Mouse (Mus musculus): Measurements from ENCODE around the gene Pla2g10. TPM values are rescaled to one million over a fixed set of nuclear protein-coding genes. Genes with fewer than 3 reads are reported as not detected.
"Not testable (repeated sequence)": the region's sequence is repeated elsewhere in the genome, so short reads cannot be mapped to it uniquely, and the experiment has no call there.

Gene Pla2g10
- 2.2 TPM in 1 of 2 replicates, not detected in the other for polyA plus RNA-seq (2011; ENCODE audit: insufficient read depth, insufficient read length, low replicate concordance, missing spikeins)

DNA sequence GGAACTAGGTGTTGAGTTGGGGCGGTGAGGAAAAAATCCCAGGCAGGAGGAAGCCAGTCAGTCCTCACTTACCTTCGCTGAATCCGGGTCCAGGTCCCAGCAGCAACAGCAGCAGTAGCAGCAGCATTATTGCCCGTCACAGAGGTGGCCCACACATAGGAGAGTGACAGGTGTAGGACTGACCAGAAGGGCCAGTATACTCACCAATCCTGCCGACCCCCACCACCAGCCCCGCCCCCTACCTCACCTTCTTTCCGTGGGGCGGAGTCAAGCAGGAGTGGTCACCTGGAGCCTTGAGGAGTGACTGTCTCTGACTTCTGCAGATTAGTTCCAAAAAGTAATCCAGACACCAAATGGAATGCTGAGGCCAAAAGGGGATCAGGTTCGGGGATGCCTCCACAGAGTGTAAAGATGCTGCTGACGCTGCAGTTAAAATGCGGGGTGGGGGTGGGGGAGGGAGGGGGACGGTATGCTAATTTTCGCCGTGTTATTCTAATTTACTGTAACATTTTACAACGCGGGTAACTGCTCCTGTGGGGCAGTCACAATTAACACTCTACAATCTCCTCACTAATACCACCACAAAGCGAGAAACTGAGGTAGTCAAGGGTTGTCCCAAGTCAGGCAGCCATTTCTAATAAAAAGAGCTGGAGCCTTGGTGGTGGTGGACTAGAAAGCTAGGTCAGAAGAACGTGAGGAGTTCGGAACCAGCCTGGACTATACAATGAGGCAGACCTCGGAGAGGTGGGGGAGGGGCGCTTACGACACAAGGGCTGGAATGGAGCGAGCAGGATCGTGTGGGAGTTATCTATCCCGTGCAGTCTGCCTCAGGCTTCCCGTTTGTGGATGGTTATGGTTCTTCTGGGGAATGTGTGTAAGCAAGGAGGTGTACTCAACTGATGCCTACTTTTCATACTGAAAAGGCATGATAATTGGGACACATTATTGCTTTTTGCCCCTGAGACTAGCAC is at the start of gene Pla2g10:
Pla2g10 (minus strand) TSS at position 699 of the 971 bp plus-strand sequence.
- Histone ChIP-seq H3K4me3 (replicated peaks; ENCODE audit: control insufficient read depth, low read depth, low read length) (no peak within 1 kb of the TSS), H3K4me1 (ENCODE audit: control insufficient read depth, insufficient read depth, low read length) (no peaks in the 10 kb centered on the region), H3K27ac (ENCODE audit: control insufficient read depth, insufficient read depth, low read depth, low read length, poor library complexity) (no peak within 1 kb of the TSS)
- 29% methylated on average over 26 of the region's 26 CpGs for WGBS
- no peak for TF ChIP-seq POLR2A (IDR thresholded peaks at IDR 0.05; ENCODE audit: borderline replicate concordance, control insufficient read depth, low read depth, low read length)
- TF ChIP-seq CTCF (IDR thresholded peaks at IDR 0.05; ENCODE audit: control insufficient read depth, insufficient read depth, low read length) = no peak

DNA sequence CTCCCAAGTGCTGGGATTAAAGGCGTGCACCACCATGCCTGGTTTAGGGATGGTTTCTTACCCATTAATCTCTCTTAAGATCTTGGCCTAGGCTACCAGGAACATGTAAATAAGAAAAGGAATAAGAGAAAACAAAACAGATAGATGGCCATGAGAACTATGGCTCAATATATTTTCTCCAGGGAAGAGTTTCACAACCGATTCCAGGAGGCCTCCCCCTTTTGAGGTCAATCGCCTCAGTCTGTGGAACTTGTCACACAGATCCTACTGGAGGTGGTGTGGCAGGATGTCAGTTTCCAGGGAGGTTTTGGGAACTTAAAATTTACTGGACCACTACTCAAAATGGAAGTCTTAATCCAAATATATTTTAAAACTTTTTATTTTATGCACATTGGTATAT is 43.9 kb upstream of the Pla2g10 start:
- not testable (repeated sequence) for H3K27ac ChIP-seq (ENCODE audit: control insufficient read depth, insufficient read depth, low read depth, low read length, poor library complexity); H3K4me3 ChIP-seq (replicated peaks; ENCODE audit: control insufficient read depth, low read depth, low read length); H3K4me1 ChIP-seq (ENCODE audit: control insufficient read depth, insufficient read depth, low read length)
- 68% methylated on average over 3 of the region's 3 CpGs for WGBS

DNA sequence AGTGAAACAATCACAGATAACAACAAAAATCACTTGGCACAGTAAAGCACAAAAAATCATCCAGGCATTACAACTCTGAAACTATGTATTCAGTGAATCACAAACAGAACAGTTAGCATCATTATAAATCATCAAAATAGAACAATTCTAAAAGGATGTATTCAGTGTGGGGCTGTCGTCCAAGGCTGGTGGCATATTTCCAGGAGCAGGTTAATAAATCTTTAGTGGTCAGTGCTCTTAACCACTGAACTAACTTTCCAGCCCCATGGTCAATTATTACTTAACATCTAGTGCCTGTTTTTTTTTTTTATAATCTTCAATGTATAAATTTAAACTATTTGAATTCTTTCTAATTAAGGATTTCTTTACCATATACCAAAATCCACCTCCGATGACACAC is 43.2 kb upstream of the Pla2g10 start:
- not testable (repeated sequence) for H3K27ac ChIP-seq (ENCODE audit: control insufficient read depth, insufficient read depth, low read depth, low read length, poor library complexity); H3K4me1 ChIP-seq (ENCODE audit: control insufficient read depth, insufficient read depth, low read length); H3K4me3 ChIP-seq (replicated peaks; ENCODE audit: control insufficient read depth, low read depth, low read length)
- WGBS = 55% methylated on average over 2 of the region's 2 CpGs

DNA sequence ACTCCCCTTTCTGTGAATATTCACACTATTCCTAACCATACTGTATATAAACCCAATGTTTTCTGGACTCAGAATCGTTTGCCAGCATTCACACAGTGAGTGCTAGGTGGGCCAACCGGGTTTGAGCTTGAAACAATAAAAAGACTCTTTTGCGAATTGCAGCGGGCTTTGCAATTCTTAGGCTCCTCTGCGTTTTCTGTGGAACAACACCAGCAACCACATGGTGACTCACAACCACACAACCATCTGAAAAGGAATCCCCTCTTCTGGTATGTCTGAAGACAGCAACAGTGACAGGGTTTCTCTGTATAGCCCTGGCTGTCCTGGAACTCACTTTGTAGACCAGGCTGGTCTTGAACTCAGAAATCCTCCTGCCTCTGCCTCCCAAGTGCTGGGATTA is 41.3 kb upstream of the Pla2g10 start:
- H3K4me1 ChIP-seq (ENCODE audit: control insufficient read depth, insufficient read depth, low read length); H3K4me3 ChIP-seq (replicated peaks; ENCODE audit: control insufficient read depth, low read depth, low read length): not testable (repeated sequence)

DNA sequence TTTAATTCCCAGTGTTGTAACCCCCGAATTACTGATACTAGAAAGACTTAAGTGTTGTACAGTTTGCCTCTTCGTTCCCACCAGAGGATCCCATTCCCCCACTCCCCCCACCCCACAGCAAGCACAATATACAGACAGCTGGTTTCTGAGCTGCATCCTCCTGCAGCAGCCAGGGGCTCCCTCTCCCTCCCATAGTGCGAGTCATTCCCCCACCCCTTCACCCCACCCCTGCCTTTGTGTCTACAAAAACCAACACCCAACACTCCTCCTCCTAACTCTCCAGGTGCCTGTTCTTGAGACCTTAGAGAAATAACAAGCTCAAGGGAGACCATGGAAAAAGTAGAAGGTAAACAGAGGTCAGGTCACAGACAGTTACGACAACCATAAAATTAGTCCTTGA is 40.8 kb upstream of the Pla2g10 start:
- not testable (repeated sequence) for H3K27ac ChIP-seq (ENCODE audit: control insufficient read depth, insufficient read depth, low read depth, low read length, poor library complexity); H3K4me1 ChIP-seq (ENCODE audit: control insufficient read depth, insufficient read depth, low read length); H3K4me3 ChIP-seq (replicated peaks; ENCODE audit: control insufficient read depth, low read depth, low read length)
- 75% methylated on average over 4 of the region's 4 CpGs for WGBS

More for the DNA sequence above, 41.3 kb upstream of the Pla2g10 start:
- not testable (repeated sequence) for H3K27ac ChIP-seq (ENCODE audit: control insufficient read depth, insufficient read depth, low read depth, low read length, poor library complexity)
- 81% methylated on average over 5 of the region's 5 CpGs for WGBS

DNA sequence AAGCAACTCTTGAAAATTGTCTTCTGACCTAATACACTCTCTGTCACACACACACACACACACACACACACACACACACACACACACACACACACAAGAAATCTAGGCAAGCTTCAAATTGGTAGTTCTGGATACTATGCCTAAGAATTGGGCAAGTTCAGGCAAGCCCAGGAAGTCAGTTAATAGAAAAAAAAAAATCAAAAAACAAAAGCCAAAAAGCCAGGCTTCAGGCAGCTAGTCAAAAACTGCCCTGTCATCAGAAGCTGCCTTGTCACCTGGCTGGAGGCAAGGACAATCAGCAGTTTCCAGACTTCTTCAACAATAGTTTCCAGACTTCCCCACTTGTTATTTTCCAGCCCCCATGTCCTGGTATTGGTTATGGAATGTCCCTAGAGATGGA is 35.6 kb upstream of the Pla2g10 start:
- no peak overlapping the region for H3K4me3 ChIP-seq (replicated peaks; ENCODE audit: control insufficient read depth, low read depth, low read length)
- no peak overlapping the region for H3K27ac ChIP-seq (ENCODE audit: control insufficient read depth, insufficient read depth, low read depth, low read length, poor library complexity)
- TF ChIP-seq POLR2A (IDR thresholded peaks at IDR 0.05; ENCODE audit: borderline replicate concordance, control insufficient read depth, low read depth, low read length) (no peak), CTCF (IDR thresholded peaks at IDR 0.05; ENCODE audit: control insufficient read depth, insufficient read depth, low read length) (no peak)
- H3K4me1 ChIP-seq (ENCODE audit: control insufficient read depth, insufficient read depth, low read length) = no peaks in the 10 kb centered on the region

DNA sequence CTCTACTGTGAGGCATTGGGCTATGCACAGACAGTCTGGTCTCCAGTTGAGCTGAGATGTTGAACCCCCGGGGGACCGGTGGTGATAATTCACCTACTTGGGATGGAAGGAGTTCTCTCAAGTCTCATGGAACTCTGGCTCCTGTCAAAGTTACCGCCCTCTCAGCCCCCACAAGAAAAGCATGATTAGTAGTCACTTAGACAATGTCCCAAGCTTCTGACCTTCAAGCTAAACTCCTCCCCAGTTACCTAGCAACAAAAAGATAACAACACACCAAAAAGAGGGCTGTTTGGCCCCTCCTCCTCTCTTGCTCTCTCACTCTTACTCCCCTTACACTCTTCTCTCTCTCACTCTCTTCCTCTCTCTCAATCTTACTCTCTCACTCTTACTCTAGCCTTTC is 33.7 kb upstream of the Pla2g10 start:
- 89% methylated on average over 3 of the region's 3 CpGs for WGBS
- TF ChIP-seq CTCF (IDR thresholded peaks at IDR 0.05; ENCODE audit: control insufficient read depth, insufficient read depth, low read length) = no peak
- no peak for TF ChIP-seq POLR2A (IDR thresholded peaks at IDR 0.05; ENCODE audit: borderline replicate concordance, control insufficient read depth, low read depth, low read length)

DNA sequence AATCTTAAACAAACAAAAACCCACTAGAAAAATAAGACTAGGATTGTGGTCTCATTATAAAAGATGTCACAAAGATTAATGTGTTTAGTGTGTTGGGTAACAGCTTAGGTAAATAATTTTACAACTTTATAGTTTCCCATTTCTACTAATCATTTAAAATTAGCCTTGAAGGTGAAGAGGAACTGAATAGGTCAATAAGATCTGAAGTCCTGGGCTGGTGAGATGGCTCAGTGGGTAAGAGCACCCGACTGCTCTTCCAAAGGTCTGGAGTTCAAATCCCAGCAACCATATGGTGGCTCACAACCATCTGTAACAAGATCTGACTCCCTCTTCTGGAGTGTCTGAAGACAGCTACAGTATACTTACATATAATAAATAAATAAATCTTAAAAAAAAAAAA is 32.0 kb upstream of the Pla2g10 start:
- WGBS = 79% methylated on average over 1 of the region's 1 CpGs
- not testable (repeated sequence) for H3K27ac ChIP-seq (ENCODE audit: control insufficient read depth, insufficient read depth, low read depth, low read length, poor library complexity); H3K4me1 ChIP-seq (ENCODE audit: control insufficient read depth, insufficient read depth, low read length); H3K4me3 ChIP-seq (replicated peaks; ENCODE audit: control insufficient read depth, low read depth, low read length)

More for the DNA sequence above, 33.7 kb upstream of the Pla2g10 start:
- no peak overlapping the region for H3K4me3 ChIP-seq (replicated peaks; ENCODE audit: control insufficient read depth, low read depth, low read length)
- H3K27ac ChIP-seq (ENCODE audit: control insufficient read depth, insufficient read depth, low read depth, low read length, poor library complexity) = no peak overlapping the region
- H3K4me1 ChIP-seq (ENCODE audit: control insufficient read depth, insufficient read depth, low read length) = no peaks in the 10 kb centered on the region

DNA sequence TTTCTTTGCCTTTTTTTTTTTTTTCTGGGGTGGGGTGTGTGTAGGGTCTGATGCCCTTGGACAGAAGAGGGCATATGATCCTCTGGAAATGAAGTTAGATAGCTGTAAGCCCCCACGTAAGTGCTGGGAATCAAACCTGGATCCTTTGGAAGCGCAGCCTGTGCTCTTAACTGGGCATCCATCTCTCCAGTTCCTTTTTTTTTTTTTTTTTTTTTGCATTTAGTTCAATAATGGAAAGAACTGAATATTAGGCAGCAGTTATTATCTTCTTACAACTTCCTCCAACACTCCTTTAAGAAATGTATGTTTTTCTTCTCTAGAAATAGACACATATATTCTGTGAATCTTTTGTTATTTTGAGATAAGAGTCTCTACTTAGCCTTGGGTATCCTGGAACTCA is 27.0 kb upstream of the Pla2g10 start:
- 87% methylated on average over 2 of the region's 2 CpGs for WGBS
- Histone ChIP-seq H3K27ac (ENCODE audit: control insufficient read depth, insufficient read depth, low read depth, low read length, poor library complexity) (no peak overlapping the region), H3K4me1 (ENCODE audit: control insufficient read depth, insufficient read depth, low read length) (no peaks in the 10 kb centered on the region), H3K4me3 (replicated peaks; ENCODE audit: control insufficient read depth, low read depth, low read length) (no peak overlapping the region)
- TF ChIP-seq POLR2A (IDR thresholded peaks at IDR 0.05; ENCODE audit: borderline replicate concordance, control insufficient read depth, low read depth, low read length) (no peak), CTCF (IDR thresholded peaks at IDR 0.05; ENCODE audit: control insufficient read depth, insufficient read depth, low read length) (no peak)
